Mouse (Mus musculus) lung, postnatal 0 days (tissue): ENCODE measurements around the gene Tcf12. TPM values are rescaled to one million over a fixed set of nuclear protein-coding genes. Genes with fewer than 3 reads are reported as not detected.

ENCODE experiments used
- ATAC-seq: fragments of 200-750 bp; cut with Nextera tagmentation; 2 replicates; pipeline ENCODE4 v1.8.0; 2017; ENCODE audit warnings: moderate library complexity
- DNase-seq: peaks from one replicate; pipeline ENCODE4 v3.0.0-alpha.2; 2016; ENCODE audit warnings: low spot score
- H3K27ac ChIP-seq: fragments of 300-500 bp; sonication (generic); 2 replicates; pipeline ENCODE4 v1.5.1; 2014; ENCODE audit warnings: antibody characterized with exemption, mild to moderate bottlenecking, low read length, mixed read lengths
- H3K27me3 ChIP-seq: fragments of 300-500 bp; sonication (generic); replicated peaks from 2 replicates; pipeline ENCODE4 v1.6.1; 2014; ENCODE audit warnings: low read length, mixed read lengths; ENCODE audit not compliant: insufficient read depth
- H3K36me3 ChIP-seq: fragments of 300-500 bp; sonication (generic); 2 replicates; pipeline ENCODE4 v1.6.1; 2014; ENCODE audit warnings: low read length, mixed read lengths; ENCODE audit not compliant: insufficient read depth
- H3K4me1 ChIP-seq: fragments of 300-500 bp; sonication (generic); 2 replicates; pipeline ENCODE4 v1.6.1; 2014; ENCODE audit warnings: antibody characterized with exemption, low read depth, low read length, mixed read lengths; ENCODE audit not compliant: insufficient read depth
- H3K4me2 ChIP-seq: fragments of 300-500 bp; sonication (generic); replicated peaks from 2 replicates; pipeline ENCODE4 v1.6.1; 2014; ENCODE audit warnings: low read depth, mild to moderate bottlenecking, low read length, moderate library complexity, mixed read lengths
- H3K4me3 ChIP-seq: fragments of 300-500 bp; sonication (generic); 2 replicates; pipeline ENCODE4 v1.5.1; 2014; ENCODE audit warnings: low read depth, low read length
- H3K9ac ChIP-seq: fragments of 300-500 bp; sonication (generic); replicated peaks from 2 replicates; pipeline ENCODE4 v1.6.1; 2014; ENCODE audit warnings: low read depth, mild to moderate bottlenecking
- H3K9me3 ChIP-seq: fragments of 300-500 bp; sonication (generic); 2 replicates; pipeline ENCODE4 v1.6.1; 2016; ENCODE audit warnings: low read length, mixed read lengths
- CTCF ChIP-seq: IDR thresholded peaks from 2 replicates; pipeline ENCODE4 v1.5.1; 2016; ENCODE audit warnings: antibody characterized with exemption, mild to moderate bottlenecking
- EP300 ChIP-seq: IDR thresholded peaks from 2 replicates; pipeline ENCODE4 v1.6.1; 2016; ENCODE audit warnings: antibody characterized with exemption, mild to moderate bottlenecking, control low read depth
- WGBS: fragments of 180-500 bp; shearing (Covaris S2); extraction: QIAGEN DNeasy Blood & Tissue Kit; methylation state at CpG from one replicate; pipeline ENCODE4 v1.1.7; 2014; 5-methylcytosine and 5-hydroxymethylcytosine counted together
- polyA plus RNA-seq: library from polyadenylated mRNA; unstranded; fragments of >200 nt; fragmentation: Nextera tagmentation; extraction: Ambion mirVana; gene quantifications from 2 replicates; pipeline ENCODE4 v1.2.1, GENCODE M21; 2015

Gene Tcf12
- polyA plus RNA-seq, 1 experiment from 2014 or later, result 34.1 TPM

GRCm38 (mm10) chr9:71807801-71808200 lies 303.9 kb downstream of the Tcf12 start:
- Histone ChIP-seq H3K4me1 (no peaks in the 10 kb centered on the region), H3K9me3 (no peaks in the 10 kb centered on the region), H3K4me3 (no peak overlapping the region), H3K27me3 (no peaks in the 10 kb centered on the region), H3K27ac (no peak overlapping the region), H3K9ac (no peak overlapping the region), H3K36me3 (no peaks in the 10 kb centered on the region), H3K4me2 (no peak overlapping the region)
- ATAC-seq, result no peak
- WGBS, result 53% methylated on average over 4 of the region's 4 CpGs
- TF ChIP-seq CTCF (no peak), EP300 (no peak)
- DNase-seq, result no peak

GRCm38 (mm10) chr9:71806422-71806805 lies 305.3 kb downstream of the Tcf12 start:
- Histone ChIP-seq H3K9me3 (no peaks in the 10 kb centered on the region), H3K4me1 (no peaks in the 10 kb centered on the region), H3K36me3 (no peaks in the 10 kb centered on the region), H3K27ac (no peak overlapping the region), H3K4me3 (no peak overlapping the region), H3K27me3 (no peaks in the 10 kb centered on the region), H3K4me2 (no peak overlapping the region), H3K9ac (no peak overlapping the region)
- DNase-seq (peak; percentile 82), ATAC-seq (peak; percentile 67)
- peak; percentile 96 for TF ChIP-seq CTCF
- no peak for TF ChIP-seq EP300
- WGBS, result 0% methylated on average over 2 of the region's 2 CpGs

GRCm38 (mm10) chr9:71805646-71806421 lies 305.8 kb downstream of the Tcf12 start:
- no peak overlapping the region for H3K27ac ChIP-seq
- DNase-seq, result no peak
- H3K4me1 ChIP-seq, result no peaks in the 10 kb centered on the region
- no peak overlapping the region for H3K4me2 ChIP-seq
- no peaks in the 10 kb centered on the region for H3K9me3 ChIP-seq
- 73% methylated on average over 5 of the region's 6 CpGs for WGBS
- no peak overlapping the region for H3K9ac ChIP-seq
- H3K4me3 ChIP-seq, result no peak overlapping the region
- TF ChIP-seq EP300, result no peak
- TF ChIP-seq CTCF, result no peak
- no peaks in the 10 kb centered on the region for H3K36me3 ChIP-seq
- ATAC-seq, result peak; percentile 14; the same call in 1 of the 2 replicates
- H3K27me3 ChIP-seq, result no peaks in the 10 kb centered on the region

DNA sequence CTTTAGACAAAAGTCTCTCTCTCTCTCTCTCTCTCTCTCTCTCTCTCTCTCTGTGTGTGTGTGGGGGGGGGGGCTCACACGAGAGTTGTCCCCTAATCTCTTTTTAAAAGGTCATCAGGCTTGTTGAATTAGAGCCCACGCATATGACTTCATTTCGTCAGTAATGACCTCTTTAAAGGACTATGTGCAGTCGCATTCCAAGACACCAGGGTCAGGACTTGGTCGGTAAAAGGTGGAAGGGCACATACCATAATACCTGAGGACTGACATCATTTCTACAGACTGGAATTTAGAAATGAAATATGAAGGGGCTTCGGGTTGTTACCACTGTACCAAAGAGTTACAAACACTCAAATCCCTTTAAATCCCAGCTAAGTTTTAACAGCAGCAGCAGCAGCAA lies 307.6 kb downstream of the Tcf12 start:
- Histone ChIP-seq H3K4me3 (no peak overlapping the region), H3K36me3 (no peaks in the 10 kb centered on the region), H3K9ac (no peak overlapping the region), H3K4me1 (no peaks in the 10 kb centered on the region), H3K27me3 (no peaks in the 10 kb centered on the region), H3K27ac (no peak overlapping the region), H3K9me3 (no peaks in the 10 kb centered on the region), H3K4me2 (no peak overlapping the region)
- TF ChIP-seq CTCF (no peak), EP300 (no peak)
- 28% methylated on average over 6 of the region's 6 CpGs for whole genome bisulfite sequencing
- no peak for ATAC-seq
- DNase-seq, result no peak

GRCm38 (mm10) chr9:71803281-71803680 lies 308.4 kb downstream of the Tcf12 start:
- H3K27me3 ChIP-seq, result no peaks in the 10 kb centered on the region
- WGBS, result 48% methylated on average over 7 of the region's 7 CpGs

GRCm38 (mm10) chr9:71799598-71799997 lies 312.1 kb downstream of the Tcf12 start:
- H3K4me1 ChIP-seq, result no peaks in the 10 kb centered on the region
- H3K27ac ChIP-seq, result no peak overlapping the region
- TF ChIP-seq CTCF, result no peak
- no peak for TF ChIP-seq EP300
- WGBS, result 74% methylated on average over 5 of the region's 5 CpGs
- H3K4me3 ChIP-seq, result no peak overlapping the region
- no peaks in the 10 kb centered on the region for H3K27me3 ChIP-seq
- H3K4me2 ChIP-seq, result no peak overlapping the region
- no peaks in the 10 kb centered on the region for H3K36me3 ChIP-seq
- ATAC-seq, result no peak
- DNase-seq, result no peak
- no peak overlapping the region for H3K9ac ChIP-seq
- H3K9me3 ChIP-seq, result no peaks in the 10 kb centered on the region

More at GRCm38 (mm10) chr9:71803281-71803680, 308.4 kb downstream of the Tcf12 start:
- Histone ChIP-seq H3K27ac (no peak overlapping the region), H3K4me1 (no peaks in the 10 kb centered on the region), H3K36me3 (no peaks in the 10 kb centered on the region), H3K4me2 (no peak overlapping the region), H3K4me3 (no peak overlapping the region), H3K9ac (no peak overlapping the region), H3K9me3 (no peaks in the 10 kb centered on the region)
- ATAC-seq, result no peak
- DNase-seq, result no peak
- no peak for TF ChIP-seq EP300
- no peak for TF ChIP-seq CTCF
